Mouse (Mus musculus) liver, adult 10 weeks (tissue): ENCODE measurements around the gene Camk2d. TPM values are rescaled to one million over a fixed set of nuclear protein-coding genes. Genes with fewer than 3 reads are reported as not detected.

Experiments used
- polyA plus RNA-seq: library from polyadenylated mRNA; stranded (reverse); fragments of 350-450 nt; fragmentation: Illumina TruSeq; extraction: RNeasy Lipid Tissue Mini Kit (QIAGEN cat#74804); gene quantifications from one replicate; pipeline ENCODE4 v1.2.3, GENCODE M21; 2014; ENCODE audit warnings: low read depth, low replicate concordance

Camk2d gene
- polyA plus RNA-seq, result 9.2 TPM

DNA sequence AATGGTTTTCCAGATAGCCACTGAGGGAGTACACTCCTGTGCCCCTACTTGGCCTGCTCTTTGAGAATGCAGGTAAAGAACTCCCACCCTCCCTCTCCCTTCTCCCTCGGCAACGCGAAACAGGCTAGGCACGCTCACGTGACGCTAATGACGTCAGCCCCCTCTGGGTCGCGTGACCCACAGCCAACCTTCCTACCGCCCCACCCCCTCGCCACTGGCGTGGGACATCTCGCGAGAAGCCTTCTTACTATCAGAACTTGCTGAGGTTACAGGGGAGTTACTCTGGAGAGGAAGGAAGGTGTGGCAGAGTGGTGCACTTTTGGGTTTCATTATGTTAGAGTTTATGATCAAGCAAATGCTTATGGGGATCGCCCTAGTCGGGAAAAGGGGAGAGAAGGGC lies at the start of gene Camk2d:
TSS of gene Camk2d (plus strand) at position 217 of the 400 bp plus-strand sequence.

Other genes with a start within 250 kb of the Camk2d start
- gene Arsj, start 232.6 kb upstream of the Camk2d start, polyA plus RNA-seq, result not detected